Mouse (Mus musculus) ovary, postnatal 36 days (tissue): ENCODE measurements at regions not wholly inside any gene's neighbourhood (a gene's known extent, or its start where the extent isn't known, plus 50 kb on each side); places are given as distances from the start of the nearest gene placed in this dataset.

Source experiments
- DNase-seq: peaks from one replicate; pipeline ENCODE4 v3.0.0; 2022; ENCODE audit warnings: low spot score, mixed read lengths

DNA sequence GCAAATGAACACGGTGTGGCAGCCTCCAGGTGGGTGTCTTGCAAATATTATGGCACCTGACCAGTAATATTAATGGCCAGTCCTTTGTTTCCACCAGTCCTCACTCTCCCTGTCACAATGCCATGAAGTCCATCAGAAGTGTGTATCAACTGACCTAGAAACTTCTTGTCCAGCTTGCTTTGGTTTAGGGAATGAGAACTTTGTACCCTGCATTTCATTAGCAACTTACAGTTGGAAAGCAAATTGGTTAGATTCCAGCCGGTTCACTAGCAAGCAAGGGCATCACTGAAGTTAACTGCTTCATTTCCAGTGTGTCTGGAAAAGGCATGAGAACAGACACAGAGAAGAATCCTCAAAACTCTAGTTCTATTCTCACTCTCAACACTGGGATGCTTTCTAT lies 178.1 kb upstream of the Lyplal1 start:
- no peak for DNase-seq

- no peak for DNase-seq
These were observed 177.5 kb upstream of the Lyplal1 start for GRCm38 (mm10) chr1:186294635-186295034.

DNA sequence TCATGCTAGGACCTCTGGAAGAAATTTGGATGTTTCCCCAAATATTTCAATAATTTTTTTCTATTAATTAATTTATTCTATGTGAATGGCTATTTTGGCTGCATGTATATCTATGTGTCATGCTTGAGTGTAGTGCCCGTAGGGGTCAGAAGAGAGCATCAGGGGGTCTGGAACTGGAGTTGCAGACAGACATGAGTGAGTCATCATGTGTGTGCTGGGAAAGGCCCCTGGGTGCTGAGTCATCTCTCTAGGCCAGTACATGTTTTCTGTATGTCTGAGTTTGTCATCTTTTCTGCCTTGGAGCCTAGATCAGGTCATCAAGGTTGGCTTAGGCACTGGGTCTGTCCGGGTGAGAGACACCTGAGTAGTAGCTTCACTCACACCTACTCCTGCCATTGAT lies 172.0 kb upstream of the Lyplal1 start:
- DNase-seq = no peak

DNA sequence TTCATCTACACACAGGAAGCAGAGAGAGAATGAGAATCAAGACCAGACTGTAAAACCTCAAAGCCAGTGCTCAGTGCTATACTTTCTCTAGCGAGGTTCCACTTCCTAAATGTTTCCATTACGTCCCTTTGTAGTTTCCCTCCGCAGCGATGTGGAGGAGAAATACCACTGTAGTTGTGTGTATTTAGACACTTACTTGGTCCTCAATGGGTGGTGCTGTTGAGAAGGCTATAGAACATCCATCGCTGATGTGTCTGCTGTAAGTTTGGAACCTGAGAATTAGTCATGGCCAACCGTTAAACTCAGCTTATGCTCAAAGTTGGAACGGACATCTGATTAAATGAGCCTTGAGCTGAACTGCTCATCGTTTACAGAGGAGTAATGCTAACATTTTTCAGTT lies 170.7 kb upstream of the Lyplal1 start:
- no peak for DNase-seq

- DNase-seq = no peak
These were observed 169.3 kb upstream of the Lyplal1 start for GRCm38 (mm10) chr1:186286401-186286800.

GRCm38 (mm10) chr1:186277981-186278634 lies 161.0 kb upstream of the Lyplal1 start:
- no peak for DNase-seq

DNA sequence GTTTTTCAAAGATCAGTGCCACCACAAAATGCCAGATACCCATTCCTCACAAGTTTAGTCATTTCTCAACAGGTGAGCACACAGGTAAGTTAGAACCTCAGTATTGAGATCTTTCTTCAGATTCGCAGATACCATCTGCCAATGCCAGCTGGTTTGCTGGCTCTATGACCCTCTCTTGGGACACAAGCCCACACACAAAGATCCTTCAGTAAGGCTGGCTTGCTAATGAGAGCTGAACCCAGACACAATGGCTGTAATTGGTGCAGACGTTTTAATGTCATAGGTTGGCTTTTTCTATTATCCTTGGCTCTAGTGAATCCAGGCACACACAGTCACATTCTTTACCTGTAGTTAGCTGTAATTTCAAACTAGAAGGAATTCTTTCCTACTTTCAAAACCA lies 154.3 kb upstream of the Lyplal1 start:
- no peak for DNase-seq

DNA sequence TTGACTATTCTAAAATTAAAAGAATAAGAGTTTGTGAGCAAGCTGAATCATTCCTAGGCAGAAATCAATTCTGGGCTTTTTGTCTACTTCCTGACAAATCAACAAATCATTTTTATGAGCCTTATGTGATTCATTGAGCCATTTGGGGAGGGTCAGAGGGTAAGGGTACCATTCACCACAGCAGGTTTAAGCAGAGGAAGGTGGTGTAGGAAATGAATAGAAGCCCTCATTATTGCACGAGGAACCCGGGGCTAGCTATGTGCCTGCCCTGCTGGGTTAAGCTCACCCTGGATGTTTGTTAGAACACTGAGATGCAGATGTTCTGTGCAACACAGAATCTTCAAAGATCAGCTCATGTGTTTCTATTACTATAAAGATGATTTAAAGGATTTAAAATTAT lies 150.2 kb upstream of the Lyplal1 start:
- DNase-seq = no peak

DNA sequence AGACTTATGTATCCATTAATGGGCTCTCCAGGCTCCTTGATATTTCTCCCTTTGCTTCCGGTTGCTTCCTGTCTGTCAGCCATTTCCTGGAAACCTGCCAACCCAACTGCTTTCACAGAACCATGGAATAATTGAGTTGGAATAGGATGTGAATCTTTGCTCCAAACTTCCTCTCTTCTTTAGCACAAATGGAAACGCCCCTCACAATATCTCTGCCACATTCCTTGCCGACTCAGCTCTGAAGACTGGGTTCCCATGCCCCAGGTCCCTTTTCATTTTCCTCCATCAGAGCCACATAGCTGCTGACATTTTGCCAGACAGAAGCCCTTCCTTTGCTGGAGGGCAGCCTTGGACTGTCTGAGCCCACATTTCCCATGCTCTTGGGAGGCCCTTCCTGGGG lies 147.5 kb upstream of the Lyplal1 start:
- no peak for DNase-seq

GRCm38 (mm10) chr1:186263955-186264354 lies 146.8 kb upstream of the Lyplal1 start:
- DNase-seq = no peak

GRCm38 (mm10) chr1:186263196-186263595 lies 146.1 kb upstream of the Lyplal1 start:
- DNase-seq = no peak

GRCm38 (mm10) chr1:186262040-186262439 lies 144.9 kb upstream of the Lyplal1 start:
- no peak for DNase-seq

GRCm38 (mm10) chr1:186261326-186261833 lies 144.3 kb upstream of the Lyplal1 start:
- DNase-seq = peak; percentile 66

DNA sequence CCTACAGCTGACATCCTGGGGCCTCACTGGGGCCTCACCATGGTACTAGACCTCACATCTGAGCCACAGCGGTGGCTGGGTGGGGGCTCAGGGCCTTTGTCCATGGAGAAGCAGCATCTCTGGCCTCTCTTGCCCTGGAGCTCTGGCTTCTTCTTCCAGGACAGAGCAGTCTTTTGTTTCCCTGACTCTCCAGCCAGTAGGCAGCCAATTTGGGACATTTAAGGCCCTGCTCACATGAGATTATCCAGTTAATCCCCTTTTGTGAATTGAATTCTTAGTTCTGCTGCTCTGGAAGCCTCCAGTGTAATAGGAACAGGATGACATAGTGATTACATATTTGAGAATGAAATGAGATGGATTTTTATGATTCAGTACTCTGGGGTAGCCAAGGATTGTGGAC lies 140.5 kb upstream of the Lyplal1 start:
- no peak for DNase-seq

DNA sequence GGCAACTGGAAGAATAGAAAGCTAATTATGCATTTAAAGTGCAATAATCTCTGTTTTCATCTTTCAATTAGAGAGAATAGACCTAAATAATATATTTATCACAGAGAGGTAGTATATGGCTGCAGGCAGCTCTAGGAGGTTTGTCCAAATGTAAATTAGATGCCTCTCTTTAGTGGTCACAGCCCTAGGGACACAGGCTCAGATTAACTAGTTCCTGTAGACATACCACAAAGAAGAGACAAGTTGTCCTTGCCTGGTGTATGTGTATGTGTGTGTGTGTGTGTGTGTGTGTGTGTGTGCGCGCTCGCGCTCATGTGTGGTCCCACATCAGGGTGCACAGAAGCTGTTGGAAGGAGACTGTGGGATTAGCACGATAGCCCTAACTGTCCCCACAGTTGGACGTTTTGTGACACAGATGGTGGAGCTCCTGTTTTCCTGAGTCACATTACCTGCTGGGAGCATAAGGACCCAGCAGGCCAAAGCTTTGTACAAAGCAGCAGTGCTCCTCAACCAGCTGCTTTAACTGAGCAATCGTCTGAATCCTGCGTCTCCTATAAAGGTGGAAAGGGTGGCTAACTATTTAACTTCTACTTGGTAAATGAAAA lies 138.5 kb upstream of the Lyplal1 start:
- DNase-seq = no peak

GRCm38 (mm10) chr1:186254500-186254899 lies 137.4 kb upstream of the Lyplal1 start:
- DNase-seq = no peak

GRCm38 (mm10) chr1:186252551-186252950 lies 135.4 kb upstream of the Lyplal1 start:
- DNase-seq = no peak

- DNase-seq = peak; percentile 43
These were observed 133.2 kb upstream of the Lyplal1 start for GRCm38 (mm10) chr1:186250316-186250715.

DNA sequence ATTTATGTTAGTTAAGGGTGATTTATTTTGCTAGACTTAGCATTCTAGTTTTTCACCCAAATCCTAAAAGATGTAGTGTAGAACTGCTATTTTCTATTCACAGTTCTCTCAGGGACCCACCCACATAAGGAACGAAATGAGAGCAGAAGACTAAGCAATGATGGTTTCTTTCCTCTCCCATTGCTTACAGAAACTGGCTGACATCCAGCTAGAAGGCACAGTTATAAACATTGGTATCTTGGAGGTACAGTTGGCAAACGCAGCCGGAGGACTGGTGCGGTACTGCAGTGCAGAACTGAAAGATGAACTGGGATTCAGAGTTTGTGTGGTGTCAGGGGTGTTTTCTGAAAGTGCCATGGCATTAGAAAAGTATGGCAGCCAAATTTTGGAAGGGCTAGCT lies 132.1 kb upstream of the Lyplal1 start:
- DNase-seq = no peak

- no peak for DNase-seq
These were observed 128.8 kb upstream of the Lyplal1 start for GRCm38 (mm10) chr1:186245723-186246440.

GRCm38 (mm10) chr1:186241112-186241511 lies 124.0 kb upstream of the Lyplal1 start:
- no peak for DNase-seq

- DNase-seq = no peak
These were observed 120.4 kb upstream of the Lyplal1 start for GRCm38 (mm10) chr1:186237556-186237955.
